Mouse (Mus musculus) testis, adult 2 months (tissue): ENCODE results near the gene 1700057G04Rik. TPM values are rescaled to one million over a fixed set of nuclear protein-coding genes. Genes with fewer than 3 reads are reported as not detected.

Source experiments
- H3K27ac ChIP-seq: fragments of 200-500 bp; 2 replicates; pipeline ENCODE4 v1.5.1; 2012; ENCODE audit warnings: low read depth, low read length; ENCODE audit not compliant: control insufficient read depth, insufficient read depth
- H3K27me3 ChIP-seq: fragments of 200-500 bp; 2 replicates; pipeline ENCODE4 v1.6.1; 2012; ENCODE audit warnings: mild to moderate bottlenecking, low read length, moderate library complexity; ENCODE audit not compliant: control insufficient read depth, insufficient read depth
- H3K36me3 ChIP-seq: fragments of 200-500 bp; 2 replicates; pipeline ENCODE4 v1.6.1; 2012; ENCODE audit warnings: mild to moderate bottlenecking, low read length; ENCODE audit not compliant: control insufficient read depth, insufficient read depth
- H3K4me1 ChIP-seq: fragments of 200-500 bp; 2 replicates; pipeline ENCODE4 v1.6.1; 2012; ENCODE audit warnings: low read length; ENCODE audit not compliant: control insufficient read depth, insufficient read depth
- H3K4me3 ChIP-seq: fragments of 200-500 bp; 2 replicates; pipeline ENCODE4 v1.5.1; 2012; ENCODE audit warnings: low read depth, mild to moderate bottlenecking, low read length, moderate library complexity, mixed read lengths; ENCODE audit not compliant: control insufficient read depth
- CTCF ChIP-seq: fragments of 200-500 bp; IDR thresholded peaks from 2 replicates; pipeline ENCODE4 v1.5.1; 2012; ENCODE audit warnings: low read depth, mild to moderate bottlenecking, inconsistent platforms, low read length, moderate library complexity; ENCODE audit not compliant: control insufficient read depth, insufficient read depth, insufficient replicate concordance
- POLR2A ChIP-seq: fragments of 200-500 bp; IDR thresholded peaks from 2 replicates; pipeline ENCODE4 v1.6.1; 2012; ENCODE audit warnings: low read depth, mild to moderate bottlenecking, inconsistent platforms, low read length, moderate library complexity; ENCODE audit not compliant: control insufficient read depth
- polyA plus RNA-seq: library from polyadenylated mRNA; depleted of rRNA; stranded (reverse); fragments of >200 nt; gene quantifications from 2 replicates; pipeline ENCODE4 v1.2.3, GENCODE M21; 2012; rRNA removed

1700057G04Rik gene
- polyA plus RNA-seq, 1 experiment: 170 TPM

DNA sequence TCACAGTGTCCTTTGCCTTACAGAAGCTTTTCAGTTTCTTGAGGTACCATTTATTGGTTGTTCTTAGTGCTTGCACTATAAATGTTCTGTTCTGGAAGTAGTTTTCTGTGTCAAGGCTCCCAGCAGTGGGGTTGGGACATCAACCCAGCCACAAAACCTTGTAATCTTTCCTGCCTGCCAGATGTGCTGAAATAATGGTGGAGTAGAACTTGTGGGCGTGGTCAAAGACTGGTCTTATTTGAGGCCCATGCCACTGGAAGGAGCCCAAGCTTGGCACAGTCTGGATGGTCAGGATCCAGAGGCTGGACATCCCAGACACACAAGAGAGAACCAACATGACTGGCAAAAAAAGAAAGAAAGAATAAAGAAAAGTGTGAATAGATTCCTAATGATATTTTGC is 78.2 kb downstream of the 1700057G04Rik start:
- TF ChIP-seq CTCF (no peak), POLR2A (no peak)
- no peaks in the 10 kb centered on the region for H3K4me1 ChIP-seq
- H3K4me3 ChIP-seq: no peak overlapping the region
- no peaks in the 10 kb centered on the region for H3K36me3 ChIP-seq
- no peaks in the 10 kb centered on the region for H3K27me3 ChIP-seq
- H3K27ac ChIP-seq: no peak overlapping the region

DNA sequence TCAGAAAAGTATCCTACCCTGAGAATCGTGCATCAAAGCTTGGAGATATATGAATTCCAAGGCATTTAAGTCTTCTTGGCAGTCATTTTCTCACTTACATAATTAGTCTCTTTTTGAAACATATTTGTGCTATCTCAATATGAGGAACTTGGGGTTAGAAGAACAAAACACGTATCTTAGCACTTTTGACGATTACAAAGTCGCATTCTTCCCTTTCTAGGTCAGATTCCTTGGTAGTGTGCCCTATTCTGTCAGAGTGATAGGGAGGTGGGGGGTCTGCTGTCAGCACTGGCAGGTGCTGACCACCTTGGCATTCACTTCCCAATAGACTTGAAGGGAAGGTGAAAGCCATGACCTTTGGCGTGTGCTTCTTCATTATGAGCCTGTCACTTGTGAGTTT is 93.5 kb downstream of the 1700057G04Rik start:
- no peak overlapping the region for H3K4me3 ChIP-seq
- H3K27me3 ChIP-seq: no peaks in the 10 kb centered on the region
- no peak overlapping the region for H3K27ac ChIP-seq
- no peaks in the 10 kb centered on the region for H3K36me3 ChIP-seq
- TF ChIP-seq CTCF (no peak), POLR2A (no peak)
- no peaks in the 10 kb centered on the region for H3K4me1 ChIP-seq

Other genes with a start within 250 kb of the 1700057G04Rik start
- gene Plscr5, start 116.4 kb upstream of the 1700057G04Rik start, polyA plus RNA-seq: not detected in 2 replicates
- 0.28 and 0.42 TPM in 2 replicates for gene Plscr1, start 59.6 kb upstream of the 1700057G04Rik start, polyA plus RNA-seq
- gene Plscr2, start 33.8 kb upstream of the 1700057G04Rik start, polyA plus RNA-seq: 0.71 and 0.88 TPM in 2 replicates
- 1.1 and 1.2 TPM in 2 replicates for gene Plscr4, start 148.0 kb downstream of the 1700057G04Rik start, polyA plus RNA-seq
- 3.3 and 3.6 TPM in 2 replicates for gene Plod2, start 232.8 kb downstream of the 1700057G04Rik start, polyA plus RNA-seq